Mouse (Mus musculus) midbrain, embryonic 10.5 days (tissue): ENCODE data around the gene Apoe. TPM values are rescaled to one million over a fixed set of nuclear protein-coding genes. Genes with fewer than 3 reads are reported as not detected.

Source experiments
- DNase-seq: peaks from one replicate; pipeline ENCODE4 v3.0.0-alpha.2; 2017; ENCODE audit warnings: low spot score
- H3K27ac ChIP-seq: fragments of 300-500 bp; sonication (generic); replicated peaks from 2 replicates; pipeline ENCODE4 v1.5.1; 2016; ENCODE audit warnings: mild to moderate bottlenecking
- H3K27me3 ChIP-seq: fragments of 300-500 bp; sonication (generic); 2 replicates; pipeline ENCODE4 v1.6.1; 2016; ENCODE audit warnings: low read depth, mild to moderate bottlenecking; ENCODE audit not compliant: poor library complexity, severe bottlenecking
- H3K36me3 ChIP-seq: fragments of 300-500 bp; sonication (generic); 2 replicates; pipeline ENCODE4 v1.6.1; 2016; ENCODE audit warnings: mild to moderate bottlenecking, moderate library complexity
- H3K4me1 ChIP-seq: fragments of 300-500 bp; sonication (generic); 2 replicates; pipeline ENCODE4 v1.6.1; 2016
- H3K4me3 ChIP-seq: fragments of 300-500 bp; sonication (generic); 2 replicates; pipeline ENCODE4 v1.5.1; 2016; ENCODE audit warnings: mild to moderate bottlenecking, moderate library complexity
- H3K9me3 ChIP-seq: fragments of 300-500 bp; sonication (generic); replicated peaks from 2 replicates; pipeline ENCODE4 v1.6.1; 2016; ENCODE audit warnings: mild to moderate bottlenecking
- WGBS: fragments of 180-500 bp; shearing (Covaris S2); methylation state at CpG from one replicate; pipeline ENCODE4 v1.1.7; 2016; 5-methylcytosine and 5-hydroxymethylcytosine counted together
- polyA plus RNA-seq: library from polyadenylated mRNA; unstranded; fragments of >200 nt; fragmentation: Nextera tagmentation; extraction: Ambion mirVana; gene quantifications from 2 replicates; pipeline ENCODE4 v1.2.1, GENCODE M21; 2016

The Apoe gene
- polyA plus RNA-seq, 1 experiment from 2014 or later = 166 TPM

GRCm38 (mm10) chr7:19736389-19737057, 37.5 kb upstream of the Apoe start:
- H3K27ac ChIP-seq = no peak overlapping the region
- peaks cover 9% of the 10 kb centered on the region for H3K4me1 ChIP-seq
- 0 out of 2 replicates have a peak, but pooled peaks cover 3% of the 10 kb centered on the region for H3K9me3 ChIP-seq
- DNase-seq = no peak
- H3K27me3 ChIP-seq = no peaks in the 10 kb centered on the region
- WGBS = 88% methylated on average over 16 of the region's 16 CpGs
- peaks cover 79% of the 10 kb centered on the region for H3K36me3 ChIP-seq
- no peak overlapping the region for H3K4me3 ChIP-seq

GRCm38 (mm10) chr7:19734178-19734666, 35.2 kb upstream of the Apoe start:
- Histone ChIP-seq H3K4me3 (no peak overlapping the region), H3K4me1 (no peaks in the 10 kb centered on the region), H3K36me3 (peaks cover 87% of the 10 kb centered on the region), H3K27me3 (no peaks in the 10 kb centered on the region), H3K27ac (no peak overlapping the region), H3K9me3 (no peaks in the 10 kb centered on the region)
- 88% methylated on average over 10 of the region's 10 CpGs for WGBS
- no peak for DNase-seq

- H3K4me1 ChIP-seq = no peaks in the 10 kb centered on the region
- H3K27me3 ChIP-seq = no peaks in the 10 kb centered on the region
- no peak for DNase-seq
- peaks cover 5% of the 10 kb centered on the region for H3K9me3 ChIP-seq
- H3K27ac ChIP-seq = no peak overlapping the region
- H3K4me3 ChIP-seq = no peak overlapping the region
- 89% methylated on average over 4 of the region's 4 CpGs for WGBS
- peaks cover 100% of the 10 kb centered on the region for H3K36me3 ChIP-seq
These were observed 27.6 kb upstream of the Apoe start for GRCm38 (mm10) chr7:19726541-19726940.

- H3K36me3 ChIP-seq = peaks cover 98% of the 10 kb centered on the region
- peaks cover 17% of the 10 kb centered on the region for H3K9me3 ChIP-seq
- H3K4me1 ChIP-seq = no peaks in the 10 kb centered on the region
- no peak overlapping the region for H3K4me3 ChIP-seq
- no peak for DNase-seq
- no peaks in the 10 kb centered on the region for H3K27me3 ChIP-seq
- H3K27ac ChIP-seq = no peak overlapping the region
- 95% methylated on average over 12 of the region's 12 CpGs for WGBS
These were observed 25.2 kb upstream of the Apoe start for GRCm38 (mm10) chr7:19724167-19724566.

GRCm38 (mm10) chr7:19722754-19723195, 23.8 kb upstream of the Apoe start:
- no peak for DNase-seq
- 92% methylated on average over 6 of the region's 6 CpGs for WGBS
- Histone ChIP-seq H3K36me3 (peaks cover 88% of the 10 kb centered on the region), H3K27ac (no peak overlapping the region), H3K4me3 (no peak overlapping the region), H3K9me3 (peaks cover 17% of the 10 kb centered on the region), H3K4me1 (no peaks in the 10 kb centered on the region), H3K27me3 (no peaks in the 10 kb centered on the region)

GRCm38 (mm10) chr7:19719200-19719599, 20.2 kb upstream of the Apoe start:
- DNase-seq = no peak
- Histone ChIP-seq H3K27ac (no peak overlapping the region), H3K4me1 (peaks cover 17% of the 10 kb centered on the region), H3K9me3 (peaks cover 17% of the 10 kb centered on the region), H3K4me3 (no peak overlapping the region), H3K36me3 (peaks cover 60% of the 10 kb centered on the region), H3K27me3 (no peaks in the 10 kb centered on the region)
- 88% methylated on average over 4 of the region's 4 CpGs for WGBS

GRCm38 (mm10) chr7:19718297-19718952, 19.4 kb upstream of the Apoe start:
- DNase-seq = no peak
- H3K4me3 ChIP-seq = no peak overlapping the region
- peaks cover 25% of the 10 kb centered on the region for H3K4me1 ChIP-seq
- H3K9me3 ChIP-seq = peaks cover 17% of the 10 kb centered on the region
- H3K36me3 ChIP-seq = peaks cover 58% of the 10 kb centered on the region
- 94% methylated on average over 5 of the region's 5 CpGs for WGBS
- H3K27ac ChIP-seq = no peak overlapping the region
- no peaks in the 10 kb centered on the region for H3K27me3 ChIP-seq

- Histone ChIP-seq H3K4me3 (0 out of 2 replicates have a peak overlapping the region, but pooled peaks have one; percentile 100), H3K27me3 (no peaks in the 10 kb centered on the region), H3K27ac (no peak overlapping the region), H3K36me3 (peaks cover 58% of the 10 kb centered on the region), H3K9me3 (peaks cover 17% of the 10 kb centered on the region), H3K4me1 (peaks cover 25% of the 10 kb centered on the region)
- 92% methylated on average over 4 of the region's 4 CpGs for WGBS
- DNase-seq = no peak
These were observed 18.4 kb upstream of the Apoe start for GRCm38 (mm10) chr7:19717346-19717745.

- Histone ChIP-seq H3K36me3 (peaks cover 58% of the 10 kb centered on the region), H3K27ac (peak overlapping the region; percentile 89), H3K4me1 (peaks cover 25% of the 10 kb centered on the region), H3K9me3 (peaks cover 15% of the 10 kb centered on the region), H3K27me3 (no peaks in the 10 kb centered on the region), H3K4me3 (peak overlapping the region; percentile 100)
- no peak for DNase-seq
- 78% methylated on average over 2 of the region's 2 CpGs for WGBS
These were observed 17.8 kb upstream of the Apoe start for GRCm38 (mm10) chr7:19716822-19717221.

GRCm38 (mm10) chr7:19716055-19716682, 17.2 kb upstream of the Apoe start:
- 5% methylated on average over 18 of the region's 18 CpGs for WGBS
- Histone ChIP-seq H3K36me3 (peaks cover 58% of the 10 kb centered on the region), H3K27ac (peak overlapping the region; percentile 89), H3K4me1 (peaks cover 25% of the 10 kb centered on the region), H3K9me3 (peaks cover 9% of the 10 kb centered on the region), H3K4me3 (peak overlapping the region; percentile 100), H3K27me3 (no peaks in the 10 kb centered on the region)
- DNase-seq = no peak

- H3K4me1 ChIP-seq = peaks cover 25% of the 10 kb centered on the region
- under 1% methylated on average over 59 of the region's 59 CpGs for WGBS
- no peaks in the 10 kb centered on the region for H3K27me3 ChIP-seq
- DNase-seq = peak; percentile 99
- 0 out of 2 replicates have a peak, but pooled peaks cover 1% of the 10 kb centered on the region for H3K9me3 ChIP-seq
- peak within 1 kb of the TSS; percentile 89 for H3K27ac ChIP-seq
- H3K36me3 ChIP-seq = peaks cover 58% of the 10 kb centered on the region
- peak within 1 kb of the TSS; percentile 100 for H3K4me3 ChIP-seq
These were observed 16.5 kb upstream of the Apoe start, which contains the start of gene Tomm40 for GRCm38 (mm10) chr7:19715239-19716054. Gene Tomm40, minus strand, starts transcription at chr7:19715438.

GRCm38 (mm10) chr7:19714836-19715235, 15.8 kb upstream of the Apoe start:
- H3K4me3 ChIP-seq = peak overlapping the region; percentile 100
- 1% methylated on average over 39 of the region's 39 CpGs for WGBS
- peaks cover 25% of the 10 kb centered on the region for H3K4me1 ChIP-seq
- no peak for DNase-seq
- H3K9me3 ChIP-seq = no peaks in the 10 kb centered on the region
- peak overlapping the region; percentile 87 for H3K27ac ChIP-seq
- no peaks in the 10 kb centered on the region for H3K27me3 ChIP-seq
- peaks cover 59% of the 10 kb centered on the region for H3K36me3 ChIP-seq
